Mouse (Mus musculus) limb, embryonic 14.5 days (tissue): Measurements from ENCODE around the gene Smc2. TPM values are rescaled to one million over a fixed set of nuclear protein-coding genes. Genes with fewer than 3 reads are reported as not detected.
A peak's percentile ranks its signal among the peaks of the same experiment; 100 is the strongest.
"Not testable (repeated sequence)": the region's sequence is repeated elsewhere in the genome, so short reads cannot be mapped to it uniquely, and the experiment has no call there.

ENCODE experiments used
- ATAC-seq: fragments of 200-750 bp; cut with Nextera tagmentation; 2 replicates; pipeline ENCODE4 v1.8.0; 2017; ENCODE audit warnings: low read depth, moderate number of reproducible peaks, moderate TSS enrichment; ENCODE audit not compliant: low FRiP score
- DNase-seq: peaks from one replicate; pipeline ENCODE4 v3.0.0-alpha.2; 2015; ENCODE audit warnings: low spot score
- H3K27ac ChIP-seq: fragments of 300-500 bp; sonication (generic); replicated peaks from 2 replicates; pipeline ENCODE4 v1.5.1; 2014; ENCODE audit warnings: low read depth, mild to moderate bottlenecking, low read length, moderate library complexity, mixed read lengths
- H3K27me3 ChIP-seq: fragments of 300-500 bp; sonication (generic); 2 replicates; pipeline ENCODE4 v1.6.1; 2014; ENCODE audit warnings: low read length, mixed read lengths; ENCODE audit not compliant: control insufficient read depth, insufficient read depth
- H3K36me3 ChIP-seq: fragments of 300-500 bp; sonication (generic); 2 replicates; pipeline ENCODE4 v1.6.1; 2014; ENCODE audit warnings: mild to moderate bottlenecking, low read length, moderate library complexity, mixed read lengths; ENCODE audit not compliant: control insufficient read depth, insufficient read depth
- H3K4me1 ChIP-seq: fragments of 300-500 bp; sonication (generic); 2 replicates; pipeline ENCODE4 v1.6.1; 2014; ENCODE audit warnings: antibody characterized with exemption, low read length, mixed read lengths; ENCODE audit not compliant: control insufficient read depth, insufficient read depth
- H3K4me2 ChIP-seq: fragments of 300-500 bp; sonication (generic); replicated peaks from 2 replicates; pipeline ENCODE4 v1.6.1; 2014; ENCODE audit warnings: low read depth, mild to moderate bottlenecking, low read length, moderate library complexity; ENCODE audit not compliant: severe bottlenecking
- H3K4me3 ChIP-seq: fragments of 300-500 bp; sonication (generic); replicated peaks from 2 replicates; pipeline ENCODE4 v1.5.1; 2014; ENCODE audit warnings: low read length
- H3K9ac ChIP-seq: fragments of 300-500 bp; sonication (generic); 2 replicates; pipeline ENCODE4 v1.6.1; 2014; ENCODE audit warnings: mild to moderate bottlenecking, low read depth, low read length, moderate library complexity; ENCODE audit not compliant: severe bottlenecking
- H3K9me3 ChIP-seq: fragments of 300-500 bp; sonication (generic); 2 replicates; pipeline ENCODE4 v1.6.1; 2016; ENCODE audit warnings: low read length; ENCODE audit not compliant: control insufficient read depth
- POLR2A ChIP-seq: fragments of 200-500 bp; IDR thresholded peaks from 2 replicates; pipeline ENCODE4 v1.8.0; 2012; ENCODE audit warnings: inconsistent platforms, mild to moderate bottlenecking, moderate library complexity, borderline replicate concordance; ENCODE audit not compliant: insufficient read depth, insufficient read length; ENCODE audit errors: extremely low read depth
- WGBS: fragments of 180-500 bp; shearing (Covaris S2); extraction: QIAGEN DNeasy Blood & Tissue Kit; methylation state at CpG from one replicate; pipeline ENCODE4 v1.1.7; 2014; 5-methylcytosine and 5-hydroxymethylcytosine counted together
- polyA plus RNA-seq, 2 experiments: library from polyadenylated mRNA; depleted of rRNA in 1 of 2; stranded (reverse) in 1 of 2; unstranded in 1 of 2; fragments of >200 nt; fragmentation: Nextera tagmentation in 1 of 2; extraction: Ambion mirVana in 1 of 2; gene quantifications; 2 replicates each; pipeline versions ENCODE4 v1.2.1 to v1.2.3; 2012 to 2014

Smc2 gene
- polyA plus RNA-seq, 2 experiments, result 22.9 to 152 TPM

DNA sequence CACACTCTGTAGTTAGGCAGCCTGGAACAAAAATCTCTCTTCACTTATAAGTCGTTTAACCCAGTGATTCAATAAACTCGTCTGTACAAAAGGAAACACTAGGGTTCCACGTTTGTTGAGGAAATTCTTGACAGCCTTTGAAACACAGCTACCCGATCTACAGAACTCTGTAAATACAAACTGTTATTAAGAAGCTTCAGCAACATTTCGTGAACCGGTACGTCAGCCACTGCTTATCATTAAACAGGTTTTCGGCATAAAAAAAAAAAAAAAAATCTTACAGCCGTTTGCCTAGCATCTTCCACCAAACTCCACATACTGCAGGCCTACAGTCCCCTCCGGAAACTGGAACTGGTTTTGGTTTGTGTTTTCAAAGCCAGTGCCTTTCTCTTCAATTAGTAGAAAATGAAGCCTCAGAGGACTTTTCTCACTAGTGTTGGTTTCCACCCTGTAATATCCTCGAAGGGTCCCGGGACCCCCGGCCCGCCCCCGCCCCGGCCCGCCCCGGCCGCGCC, 615 bp upstream of the Smc2 start:
- H3K4me3 ChIP-seq, result peak overlapping the region; percentile 79
- peaks cover 5% of the 10 kb centered on the region for H3K4me1 ChIP-seq
- H3K4me2 ChIP-seq, result peak overlapping the region; percentile 73
- no peaks in the 10 kb centered on the region for H3K9me3 ChIP-seq
- DNase-seq, result no peak
- peak overlapping the region; percentile 83 for H3K27ac ChIP-seq
- 1% methylated on average over 19 of the region's 20 CpGs for WGBS
- peaks cover 14% of the 10 kb centered on the region for H3K36me3 ChIP-seq
- no peaks in the 10 kb centered on the region for H3K27me3 ChIP-seq
- peak overlapping the region; percentile 80 for H3K9ac ChIP-seq
- 0 out of 2 replicates have a peak, but pooled peaks have one; percentile 20 for TF ChIP-seq POLR2A
- ATAC-seq, result peak; percentile 55

DNA sequence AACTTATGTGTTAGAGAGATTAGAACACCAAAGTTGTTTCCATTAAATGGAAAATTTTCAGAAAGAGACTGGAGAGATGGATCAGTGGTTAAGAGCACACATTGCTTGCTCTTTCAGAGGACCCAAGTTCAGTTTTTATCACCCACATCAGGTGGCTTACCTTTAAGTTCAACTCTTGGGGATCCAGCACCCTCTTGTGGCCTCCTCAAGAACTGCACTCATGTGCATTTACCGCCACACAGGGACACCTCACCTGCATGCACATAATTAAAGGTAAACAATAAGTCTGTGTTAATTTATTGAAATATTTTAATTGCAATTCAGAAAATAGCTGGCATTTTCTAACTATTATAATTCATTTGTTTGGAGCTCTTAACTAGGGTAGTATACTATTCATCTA, 20.7 kb downstream of the Smc2 start:
- no peak for ATAC-seq
- no peaks in the 10 kb centered on the region for H3K4me1 ChIP-seq
- no peak overlapping the region for H3K4me3 ChIP-seq
- no peak overlapping the region for H3K27ac ChIP-seq
- no peak overlapping the region for H3K4me2 ChIP-seq
- no peaks in the 10 kb centered on the region for H3K9me3 ChIP-seq
- DNase-seq, result no peak
- peaks cover 67% of the 10 kb centered on the region for H3K36me3 ChIP-seq
- no peak for TF ChIP-seq POLR2A
- no peaks in the 10 kb centered on the region for H3K27me3 ChIP-seq
- WGBS, result 100% methylated on average over 1 of the region's 1 CpGs
- H3K9ac ChIP-seq, result no peak overlapping the region

DNA sequence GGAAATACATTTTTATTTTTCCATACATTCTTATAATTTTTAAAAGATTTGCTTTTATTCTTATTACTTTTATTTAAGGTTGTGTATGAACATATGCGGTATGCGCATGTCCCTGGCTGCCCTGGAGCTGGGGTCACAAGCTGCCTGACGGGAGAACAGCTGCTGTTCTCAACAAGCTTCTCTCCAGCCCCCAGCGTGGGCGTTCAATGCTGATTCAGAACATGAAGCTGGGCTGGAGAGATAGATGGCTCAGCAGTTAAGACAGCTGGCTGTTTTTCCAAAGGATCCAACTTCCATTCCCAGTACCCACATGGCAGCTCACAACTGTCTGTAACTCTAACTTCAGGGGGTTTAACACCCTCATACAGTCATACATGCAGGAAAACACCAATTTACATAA, 22.3 kb downstream of the Smc2 start:
- peaks cover 63% of the 10 kb centered on the region for H3K36me3 ChIP-seq
- no peak overlapping the region for H3K27ac ChIP-seq
- no peak overlapping the region for H3K4me3 ChIP-seq
- ATAC-seq (no peak), DNase-seq (no peak)
- H3K4me2 ChIP-seq, result no peak overlapping the region
- no peaks in the 10 kb centered on the region for H3K27me3 ChIP-seq
- H3K4me1 ChIP-seq, result no peaks in the 10 kb centered on the region
- H3K9me3 ChIP-seq, result no peaks in the 10 kb centered on the region
- no peak for TF ChIP-seq POLR2A
- 92% methylated on average over 5 of the region's 5 CpGs for WGBS
- H3K9ac ChIP-seq, result no peak overlapping the region

DNA sequence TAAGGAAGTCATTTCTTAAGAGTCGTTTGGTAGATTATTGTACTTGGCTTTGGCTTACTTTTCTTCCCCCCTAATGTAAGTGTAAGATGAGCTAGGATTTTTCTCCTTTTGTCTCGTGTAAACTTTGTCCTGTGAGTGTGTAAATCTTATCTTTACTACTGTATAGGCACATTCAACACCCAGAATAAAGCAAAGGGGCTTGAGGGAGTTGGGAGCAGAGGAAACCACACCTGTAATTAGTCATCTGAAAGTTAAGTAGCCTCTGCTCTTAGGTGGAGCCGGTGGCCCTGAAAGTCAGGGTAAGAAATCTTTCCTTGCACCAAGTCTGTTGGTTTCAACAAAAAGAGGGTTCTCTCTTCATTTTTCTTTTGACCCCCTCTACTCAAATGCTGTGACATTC, 34.4 kb downstream of the Smc2 start:
- Histone ChIP-seq H3K4me3 (no peak overlapping the region), H3K9me3 (no peaks in the 10 kb centered on the region), H3K36me3 (peaks cover 55% of the 10 kb centered on the region), H3K4me2 (no peak overlapping the region), H3K27me3 (no peaks in the 10 kb centered on the region), H3K9ac (no peak overlapping the region), H3K27ac (no peak overlapping the region), H3K4me1 (no peaks in the 10 kb centered on the region)
- no peak for TF ChIP-seq POLR2A
- ATAC-seq (no peak), DNase-seq (no peak)
- WGBS, result 84% methylated on average over 3 of the region's 3 CpGs

DNA sequence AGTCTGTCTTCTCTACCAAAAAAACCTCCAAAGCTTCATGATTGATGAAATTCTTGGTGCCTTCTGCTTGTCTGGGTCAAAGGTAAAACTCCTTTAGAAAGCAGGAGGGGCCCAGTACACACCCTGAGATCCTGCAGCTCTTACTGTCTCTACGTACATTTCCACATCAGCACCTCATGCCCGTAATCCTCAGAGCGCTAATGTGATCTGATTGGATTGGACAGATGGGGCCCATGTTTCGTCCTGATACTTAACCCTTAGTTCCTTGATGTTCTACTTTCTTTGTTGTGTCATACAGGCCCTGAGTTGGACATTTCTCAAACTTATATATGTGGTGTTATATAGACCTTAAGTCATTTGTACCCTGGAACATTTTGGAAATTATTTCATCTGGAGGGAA, 48.4 kb downstream of the Smc2 start:
- Histone ChIP-seq H3K27me3 (no peaks in the 10 kb centered on the region), H3K4me3 (no peak overlapping the region), H3K36me3 (peaks cover 36% of the 10 kb centered on the region), H3K27ac (no peak overlapping the region), H3K4me2 (no peak overlapping the region), H3K9me3 (no peaks in the 10 kb centered on the region), H3K9ac (no peak overlapping the region), H3K4me1 (no peaks in the 10 kb centered on the region)
- ATAC-seq, result no peak
- TF ChIP-seq POLR2A, result no peak
- no peak for DNase-seq
- WGBS, result 91% methylated on average over 4 of the region's 4 CpGs

DNA sequence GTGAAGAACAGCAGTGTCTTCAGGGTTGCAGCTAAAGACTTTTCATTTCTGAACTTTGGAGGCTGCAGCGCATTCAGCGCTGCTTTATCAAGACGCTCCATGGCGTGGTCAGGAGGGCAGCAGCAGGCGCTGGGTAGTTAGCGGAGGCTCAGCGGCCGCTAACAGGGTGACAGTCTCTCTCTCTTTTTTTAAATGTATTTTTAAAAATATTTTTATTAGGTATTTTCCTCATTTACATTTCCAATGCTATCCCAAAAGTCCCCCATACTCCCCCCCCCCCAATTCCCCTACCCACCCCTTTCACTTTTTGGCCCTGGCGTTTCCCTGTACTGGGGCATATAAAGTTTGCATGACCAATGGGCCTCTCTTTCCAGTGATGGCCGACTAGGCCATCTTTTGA, 58.1 kb downstream of the Smc2 start, which contains the start of gene Vma21-ps:
Gene Vma21-ps (minus strand): TSS at position 101 of the 400 bp plus-strand sequence.
- H3K27me3 ChIP-seq, H3K4me1 ChIP-seq, H3K4me3 ChIP-seq, DNase-seq, H3K27ac ChIP-seq, ATAC-seq, H3K9ac ChIP-seq, H3K9me3 ChIP-seq, H3K36me3 ChIP-seq, H3K4me2 ChIP-seq: not testable (repeated sequence)
- WGBS, result 94% methylated on average over 10 of the region's 10 CpGs
